Mouse (Mus musculus): ENCODE data around the gene Syngr2. TPM values are rescaled to one million over a fixed set of nuclear protein-coding genes. Genes with fewer than 3 reads are reported as not detected.
"Not testable (repeated sequence)": the region's sequence is repeated elsewhere in the genome, so short reads cannot be mapped to it uniquely, and the experiment has no call there.

Gene Syngr2
- polyA plus RNA-seq, 1 experiment from 2014 or later = 32.7 TPM

DNA sequence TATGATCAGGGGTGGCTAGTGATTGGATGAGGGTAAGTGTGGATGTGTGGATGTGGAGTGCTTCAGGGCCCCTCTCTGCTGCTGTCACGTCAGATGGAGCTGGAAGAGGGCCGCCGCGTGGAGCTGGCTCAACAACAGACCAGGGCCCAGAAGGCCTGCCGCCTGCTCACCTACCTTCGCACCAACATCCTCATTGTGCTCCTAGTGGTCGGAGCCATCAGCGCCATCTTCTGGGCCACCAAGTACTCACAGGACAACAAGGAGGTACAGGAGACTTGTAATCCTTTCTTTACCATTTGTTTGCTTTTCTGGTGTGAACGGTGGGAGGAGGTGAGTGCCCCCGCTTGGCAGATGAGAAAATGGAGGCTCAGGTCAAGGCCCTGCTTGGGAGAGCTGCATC is 23.2 kb upstream of the Syngr2 start:
- Histone ChIP-seq H3K36me3 (ENCODE audit: control insufficient read depth, insufficient read depth, low read length) (no peaks in the 10 kb centered on the region), H3K9me3 (ENCODE audit: control insufficient read depth, low read length) (no peaks in the 10 kb centered on the region), H3K4me2 (ENCODE audit: low read depth, low read length, severe bottlenecking) (no peak overlapping the region), H3K4me3 (ENCODE audit: low read depth, low read length) (no peak overlapping the region), H3K4me1 (replicated peaks; ENCODE audit: control insufficient read depth, insufficient read depth, low read length) (peaks cover 8% of the 10 kb centered on the region), H3K27me3 (ENCODE audit: control insufficient read depth, insufficient read depth, low read length) (peaks cover 31% of the 10 kb centered on the region), H3K27ac (ENCODE audit: low read depth, low read length) (no peak overlapping the region), H3K9ac (ENCODE audit: low read length) (no peak overlapping the region)
- ATAC-seq (replicated peaks; ENCODE audit: low FRiP score) = no peak
- DNase-seq (ENCODE audit: low spot score) = peak; percentile 79
- WGBS = 6% methylated on average over 10 of the region's 10 CpGs

DNA sequence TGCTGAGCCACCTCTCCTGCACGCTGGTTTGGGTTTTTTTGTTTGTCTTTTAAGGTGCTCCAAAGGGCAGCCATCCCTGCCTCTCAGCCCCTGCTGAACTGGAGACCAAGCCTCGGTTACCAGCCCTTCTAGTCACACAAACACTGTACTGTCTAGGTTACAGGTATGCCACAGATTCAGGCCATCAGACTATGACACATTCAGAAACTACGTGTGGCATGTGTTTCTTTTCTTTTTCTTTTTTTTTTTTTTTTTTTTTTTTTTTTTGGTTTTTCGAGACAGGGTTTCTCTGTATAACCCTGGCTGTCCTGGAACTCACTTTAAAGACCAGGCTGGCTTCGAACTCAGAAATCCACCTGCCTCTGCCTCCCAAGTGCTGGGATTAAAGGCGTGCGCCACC is 21.0 kb upstream of the Syngr2 start:
- H3K9me3 ChIP-seq (ENCODE audit: control insufficient read depth, low read length); H3K4me2 ChIP-seq (ENCODE audit: low read depth, low read length, severe bottlenecking): not testable (repeated sequence)

DNA sequence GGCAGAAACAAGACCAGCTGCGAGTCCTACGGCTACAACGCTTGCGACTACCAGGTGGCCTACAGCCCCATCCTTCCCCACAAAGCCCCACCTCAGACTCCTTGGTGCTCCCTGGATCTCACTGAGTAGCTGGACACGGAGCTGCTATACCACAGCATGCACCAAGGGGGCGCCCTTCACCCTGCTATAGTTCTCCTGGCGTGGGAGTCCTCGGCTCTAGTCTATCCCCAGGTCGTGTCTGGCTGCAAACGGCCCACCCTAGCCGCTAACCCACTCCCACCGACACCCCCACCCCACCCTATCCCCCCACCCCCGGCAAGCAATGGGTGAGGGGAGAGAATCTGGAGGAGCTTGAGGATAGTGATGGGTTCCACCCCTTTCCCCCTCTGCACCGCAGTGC is 19.2 kb upstream of the Syngr2 start:
- Histone ChIP-seq H3K9me3 (ENCODE audit: control insufficient read depth, low read length) (no peaks in the 10 kb centered on the region), H3K4me2 (ENCODE audit: low read depth, low read length, severe bottlenecking) (peak overlapping the region; percentile 30), H3K27me3 (ENCODE audit: control insufficient read depth, insufficient read depth, low read length) (0 out of 2 replicates have a peak, but pooled peaks cover 5% of the 10 kb centered on the region), H3K27ac (ENCODE audit: low read depth, low read length) (no peak overlapping the region), H3K4me3 (ENCODE audit: low read depth, low read length) (no peak overlapping the region; the same call in 1 of the 2 replicates), H3K4me1 (replicated peaks; ENCODE audit: control insufficient read depth, insufficient read depth, low read length) (no peaks in the 10 kb centered on the region), H3K36me3 (ENCODE audit: control insufficient read depth, insufficient read depth, low read length) (no peaks in the 10 kb centered on the region), H3K9ac (ENCODE audit: low read length) (no peak overlapping the region)
- DNase-seq (ENCODE audit: low spot score) = peak; percentile 88
- 0 out of 2 replicates have a peak, but pooled peaks have one; percentile 15 for ATAC-seq (replicated peaks; ENCODE audit: low FRiP score)
- WGBS = 9% methylated on average over 13 of the region's 14 CpGs

More for the DNA sequence above, 21.0 kb upstream of the Syngr2 start:
- not testable (repeated sequence) for H3K9ac ChIP-seq (ENCODE audit: low read length); H3K36me3 ChIP-seq (ENCODE audit: control insufficient read depth, insufficient read depth, low read length); H3K27ac ChIP-seq (ENCODE audit: low read depth, low read length); ATAC-seq (replicated peaks; ENCODE audit: low FRiP score); DNase-seq (ENCODE audit: low spot score); H3K4me3 ChIP-seq (ENCODE audit: low read depth, low read length); H3K4me1 ChIP-seq (replicated peaks; ENCODE audit: control insufficient read depth, insufficient read depth, low read length)
- WGBS = 78% methylated on average over 7 of the region's 7 CpGs
- H3K27me3 ChIP-seq (ENCODE audit: control insufficient read depth, insufficient read depth, low read length) = peaks cover 11% of the 10 kb centered on the region

DNA sequence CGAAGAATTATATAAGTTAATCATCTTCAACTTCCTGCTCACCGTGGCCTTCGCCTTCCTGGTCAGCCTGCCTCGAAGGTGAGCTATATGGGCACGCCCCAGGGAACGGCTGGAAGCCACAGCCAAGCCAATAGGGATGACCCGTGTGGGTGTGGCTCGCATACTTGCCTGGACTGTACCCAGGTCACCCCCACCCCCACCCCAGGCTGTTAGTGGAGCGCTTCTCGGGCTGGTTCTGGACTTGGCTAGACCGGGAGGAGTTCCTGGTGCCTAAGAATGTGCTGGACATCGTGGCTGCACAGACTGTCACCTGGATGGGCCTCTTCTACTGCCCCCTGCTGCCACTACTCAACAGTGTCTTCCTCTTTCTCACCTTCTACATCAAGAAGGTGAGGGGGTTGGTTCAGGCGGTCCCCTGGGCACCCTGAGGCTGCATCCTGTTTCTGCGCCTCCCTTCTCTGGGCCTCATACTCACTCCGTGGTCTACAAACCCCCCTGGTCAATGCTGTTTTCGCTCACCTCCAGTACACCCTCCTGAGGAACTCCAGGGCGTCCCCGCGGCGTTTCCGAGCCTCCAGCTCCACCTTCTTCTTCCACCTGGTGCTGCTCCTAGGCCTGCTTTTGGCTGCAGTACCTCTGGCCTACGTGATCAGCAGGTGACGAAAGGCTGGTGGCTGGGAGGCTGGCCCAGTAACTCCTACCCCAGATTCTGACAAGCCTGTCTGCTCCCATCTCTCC is 18.6 kb upstream of the Syngr2 start:
- DNase-seq (ENCODE audit: low spot score) (no peak), ATAC-seq (replicated peaks; ENCODE audit: low FRiP score) (no peak)
- H3K4me2 ChIP-seq (ENCODE audit: low read depth, low read length, severe bottlenecking) = peak overlapping the region; percentile 30
- no peaks in the 10 kb centered on the region for H3K4me1 ChIP-seq (replicated peaks; ENCODE audit: control insufficient read depth, insufficient read depth, low read length)
- WGBS = 29% methylated on average over 23 of the region's 23 CpGs
- no peaks in the 10 kb centered on the region for H3K36me3 ChIP-seq (ENCODE audit: control insufficient read depth, insufficient read depth, low read length)
- H3K27ac ChIP-seq (ENCODE audit: low read depth, low read length) = no peak overlapping the region
- H3K27me3 ChIP-seq (ENCODE audit: control insufficient read depth, insufficient read depth, low read length) = 0 out of 2 replicates have a peak, but pooled peaks cover 5% of the 10 kb centered on the region
- no peak overlapping the region; the same call in 1 of the 2 replicates for H3K4me3 ChIP-seq (ENCODE audit: low read depth, low read length)
- no peaks in the 10 kb centered on the region for H3K9me3 ChIP-seq (ENCODE audit: control insufficient read depth, low read length)
- no peak overlapping the region for H3K9ac ChIP-seq (ENCODE audit: low read length)

DNA sequence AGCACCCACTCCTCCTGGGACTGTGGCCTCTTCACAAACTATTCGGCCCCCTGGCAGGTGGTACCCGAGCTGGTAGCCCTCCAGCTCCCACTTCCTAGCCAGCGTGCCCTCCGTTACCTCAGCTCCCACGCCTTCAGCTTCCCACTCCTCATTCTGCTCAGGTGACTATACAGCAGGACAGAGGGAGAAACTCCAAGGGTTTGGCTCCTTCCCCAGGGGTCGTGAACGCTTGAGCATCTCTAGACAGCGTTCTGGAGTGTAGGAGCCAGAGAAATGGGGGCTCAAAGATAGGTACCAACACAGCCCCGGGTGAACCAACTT is 18.1 kb upstream of the Syngr2 start:
- Histone ChIP-seq H3K27ac (ENCODE audit: low read depth, low read length) (no peak overlapping the region), H3K9ac (ENCODE audit: low read length) (no peak overlapping the region), H3K9me3 (ENCODE audit: control insufficient read depth, low read length) (no peaks in the 10 kb centered on the region), H3K36me3 (ENCODE audit: control insufficient read depth, insufficient read depth, low read length) (no peaks in the 10 kb centered on the region), H3K4me2 (ENCODE audit: low read depth, low read length, severe bottlenecking) (no peak overlapping the region), H3K27me3 (ENCODE audit: control insufficient read depth, insufficient read depth, low read length) (0 out of 2 replicates have a peak, but pooled peaks cover 5% of the 10 kb centered on the region), H3K4me3 (ENCODE audit: low read depth, low read length) (no peak overlapping the region), H3K4me1 (replicated peaks; ENCODE audit: control insufficient read depth, insufficient read depth, low read length) (no peaks in the 10 kb centered on the region)
- no peak for ATAC-seq (replicated peaks; ENCODE audit: low FRiP score)
- no peak for DNase-seq (ENCODE audit: low spot score)
- 86% methylated on average over 9 of the region's 9 CpGs for WGBS

DNA sequence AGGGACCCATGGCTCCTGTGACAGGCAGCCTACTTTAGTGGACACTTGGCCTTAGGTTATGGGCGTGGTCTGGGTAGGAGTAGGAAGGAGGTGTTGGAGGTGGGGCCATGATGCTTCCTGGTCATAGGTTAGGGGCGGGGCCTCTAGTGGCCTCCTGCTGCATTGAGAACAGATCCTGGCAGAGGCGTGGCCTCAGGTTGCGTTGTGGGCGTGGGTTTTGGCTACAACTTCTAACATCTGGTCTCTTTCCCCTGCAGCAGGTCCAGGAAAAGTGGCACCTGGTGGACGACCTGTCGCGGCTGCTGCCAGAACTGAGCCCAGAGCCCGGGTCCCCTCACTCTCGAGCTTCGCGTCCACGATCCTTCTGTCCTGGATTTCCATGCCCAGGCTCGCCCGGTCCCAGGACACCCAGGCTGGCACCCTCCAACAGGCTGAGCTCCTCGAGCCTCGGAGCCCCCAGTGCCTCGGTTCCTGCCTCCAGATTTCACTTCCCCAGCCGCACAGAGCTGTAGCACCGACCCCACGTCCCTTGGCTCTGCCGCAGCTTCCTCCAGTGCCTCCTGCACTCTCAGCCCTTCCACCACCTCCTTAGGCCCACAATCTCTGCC is 17.1 kb upstream of the Syngr2 start:
- Histone ChIP-seq H3K36me3 (ENCODE audit: control insufficient read depth, insufficient read depth, low read length) (no peaks in the 10 kb centered on the region), H3K27ac (ENCODE audit: low read depth, low read length) (no peak overlapping the region), H3K27me3 (ENCODE audit: control insufficient read depth, insufficient read depth, low read length) (0 out of 2 replicates have a peak, but pooled peaks cover 5% of the 10 kb centered on the region), H3K4me2 (ENCODE audit: low read depth, low read length, severe bottlenecking) (peak overlapping the region; percentile 3; the same call in 1 of the 2 replicates), H3K4me3 (ENCODE audit: low read depth, low read length) (no peak overlapping the region), H3K9ac (ENCODE audit: low read length) (peak overlapping the region; percentile 27; the same call in 1 of the 2 replicates), H3K9me3 (ENCODE audit: control insufficient read depth, low read length) (no peaks in the 10 kb centered on the region), H3K4me1 (replicated peaks; ENCODE audit: control insufficient read depth, insufficient read depth, low read length) (no peaks in the 10 kb centered on the region)
- peak; percentile 67 for DNase-seq (ENCODE audit: low spot score)
- ATAC-seq (replicated peaks; ENCODE audit: low FRiP score) = 0 out of 2 replicates have a peak, but pooled peaks have one; percentile 27
- WGBS = 6% methylated on average over 22 of the region's 22 CpGs

DNA sequence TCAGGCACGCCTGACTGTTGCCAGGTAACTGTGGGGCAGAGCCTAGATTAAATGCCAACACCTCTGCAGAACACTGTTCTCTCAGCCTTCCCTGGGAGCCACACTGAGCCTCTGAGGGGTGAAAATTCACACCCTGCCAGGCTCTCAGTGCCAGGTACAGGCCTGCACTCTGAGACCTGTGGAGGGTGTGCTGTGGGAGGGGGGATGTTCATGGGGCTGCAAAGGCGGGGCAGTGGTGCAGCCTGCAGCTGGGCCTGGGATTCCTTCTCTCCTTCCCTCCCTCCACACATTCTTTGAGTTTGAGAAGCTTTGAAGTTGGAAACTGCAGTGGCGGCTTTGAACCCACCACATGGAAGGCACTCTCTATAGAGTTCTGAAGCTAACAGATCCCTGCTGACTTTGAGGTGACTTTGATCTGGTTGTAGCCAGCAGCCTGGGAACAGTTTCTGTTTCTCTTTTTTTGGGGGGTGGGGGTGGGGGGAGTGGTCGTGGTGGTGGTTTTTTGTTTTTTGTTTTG is 15.4 kb upstream of the Syngr2 start:
- Histone ChIP-seq H3K9ac (ENCODE audit: low read length) (no peak overlapping the region), H3K4me2 (ENCODE audit: low read depth, low read length, severe bottlenecking) (no peak overlapping the region), H3K27me3 (ENCODE audit: control insufficient read depth, insufficient read depth, low read length) (0 out of 2 replicates have a peak, but pooled peaks cover 5% of the 10 kb centered on the region), H3K4me3 (ENCODE audit: low read depth, low read length) (no peak overlapping the region), H3K36me3 (ENCODE audit: control insufficient read depth, insufficient read depth, low read length) (no peaks in the 10 kb centered on the region), H3K4me1 (replicated peaks; ENCODE audit: control insufficient read depth, insufficient read depth, low read length) (no peaks in the 10 kb centered on the region), H3K9me3 (ENCODE audit: control insufficient read depth, low read length) (no peaks in the 10 kb centered on the region), H3K27ac (ENCODE audit: low read depth, low read length) (no peak overlapping the region)
- DNase-seq (ENCODE audit: low spot score) (no peak), ATAC-seq (replicated peaks; ENCODE audit: low FRiP score) (no peak)
- WGBS = 70% methylated on average over 4 of the region's 4 CpGs

DNA sequence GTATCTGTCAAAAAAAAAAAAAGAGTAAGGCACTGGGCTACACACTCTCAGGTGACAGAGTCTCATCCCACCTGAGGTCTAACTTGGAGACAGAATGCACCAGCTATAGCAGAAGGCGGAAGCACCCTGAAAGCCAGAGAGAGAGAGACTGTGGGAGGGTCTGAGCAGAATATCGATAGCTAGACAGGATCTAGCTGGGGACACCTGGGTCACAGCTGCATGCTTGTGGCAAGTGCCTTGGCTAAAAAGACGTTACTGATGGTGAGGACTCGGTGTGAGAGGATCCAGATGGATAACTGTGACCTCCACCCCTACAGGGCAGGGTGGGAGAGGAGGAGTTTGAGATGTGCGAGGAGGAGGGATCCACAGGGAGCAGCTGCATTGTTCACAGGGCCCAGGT is 12.5 kb upstream of the Syngr2 start:
- Histone ChIP-seq H3K27ac (ENCODE audit: low read depth, low read length) (no peak overlapping the region), H3K4me1 (replicated peaks; ENCODE audit: control insufficient read depth, insufficient read depth, low read length) (no peaks in the 10 kb centered on the region), H3K36me3 (ENCODE audit: control insufficient read depth, insufficient read depth, low read length) (no peaks in the 10 kb centered on the region), H3K4me3 (ENCODE audit: low read depth, low read length) (no peak overlapping the region), H3K9me3 (ENCODE audit: control insufficient read depth, low read length) (no peaks in the 10 kb centered on the region), H3K4me2 (ENCODE audit: low read depth, low read length, severe bottlenecking) (no peak overlapping the region), H3K9ac (ENCODE audit: low read length) (no peak overlapping the region), H3K27me3 (ENCODE audit: control insufficient read depth, insufficient read depth, low read length) (0 out of 2 replicates have a peak, but pooled peaks cover 2% of the 10 kb centered on the region)
- WGBS = 50% methylated on average over 5 of the region's 5 CpGs
- DNase-seq (ENCODE audit: low spot score) (no peak), ATAC-seq (replicated peaks; ENCODE audit: low FRiP score) (no peak)

Measured in forebrain, embryonic 11.5 days (tissue).